Mouse (Mus musculus) lung, embryonic 14.5 days (tissue): ENCODE data around the gene Smarcb1. TPM values are rescaled to one million over a fixed set of nuclear protein-coding genes. Genes with fewer than 3 reads are reported as not detected.

Source experiments
- ATAC-seq: fragments of 200-750 bp; cut with Nextera tagmentation; 2 replicates; pipeline ENCODE4 v1.8.0; 2017; ENCODE audit warnings: mild to moderate bottlenecking, moderate TSS enrichment, moderate library complexity; ENCODE audit not compliant: insufficient read depth
- DNase-seq: peaks from one replicate; pipeline ENCODE4 v3.0.0-alpha.2; 2015
- H3K27ac ChIP-seq: fragments of 300-500 bp; sonication (generic); 2 replicates; pipeline ENCODE4 v1.5.1; 2014; ENCODE audit warnings: low read depth, mild to moderate bottlenecking, moderate library complexity
- H3K27me3 ChIP-seq: fragments of 300-500 bp; sonication (generic); 2 replicates; pipeline ENCODE4 v1.6.1; 2014; ENCODE audit warnings: low read length, control low read depth; ENCODE audit not compliant: insufficient read depth
- H3K36me3 ChIP-seq: fragments of 300-500 bp; sonication (generic); 2 replicates; pipeline ENCODE4 v1.6.1; 2014; ENCODE audit warnings: control low read depth; ENCODE audit not compliant: insufficient read depth
- H3K4me1 ChIP-seq: fragments of 300-500 bp; sonication (generic); 2 replicates; pipeline ENCODE4 v1.6.1; 2014; ENCODE audit warnings: antibody characterized with exemption, control low read depth; ENCODE audit not compliant: insufficient read depth
- H3K4me2 ChIP-seq: fragments of 300-500 bp; sonication (generic); 2 replicates; pipeline ENCODE4 v1.6.1; 2014; ENCODE audit warnings: mild to moderate bottlenecking
- H3K4me3 ChIP-seq: fragments of 300-500 bp; sonication (generic); 2 replicates; pipeline ENCODE4 v1.5.1; 2014; ENCODE audit warnings: low read depth, low read length
- H3K9ac ChIP-seq: fragments of 300-500 bp; sonication (generic); 2 replicates; pipeline ENCODE4 v1.6.1; 2014
- H3K9me3 ChIP-seq: fragments of 300-500 bp; sonication (generic); 2 replicates; pipeline ENCODE4 v1.6.1; 2016; ENCODE audit warnings: low read depth, low read length, control low read depth
- CTCF ChIP-seq: IDR thresholded peaks from 2 replicates; pipeline ENCODE4 v1.5.1; 2016; ENCODE audit warnings: antibody characterized with exemption, low read depth
- WGBS: fragments of 180-500 bp; shearing (Covaris S2); extraction: QIAGEN DNeasy Blood & Tissue Kit; methylation state at CpG from one replicate; pipeline ENCODE4 v1.1.7; 2014; 5-methylcytosine and 5-hydroxymethylcytosine counted together
- polyA plus RNA-seq: library from polyadenylated mRNA; unstranded; fragments of >200 nt; fragmentation: Nextera tagmentation; extraction: Ambion mirVana; gene quantifications from 2 replicates; pipeline ENCODE4 v1.2.1, GENCODE M21; 2014

The Smarcb1 gene
- polyA plus RNA-seq, 1 experiment from 2014 or later, result 219 TPM

GRCm38 (mm10) chr10:75939481-75940234 lies 18.2 kb upstream of the Smarcb1 start:
- no peak overlapping the region; the same call in 1 of the 2 replicates for H3K27ac ChIP-seq
- ATAC-seq (no peak), DNase-seq (no peak)
- no peak overlapping the region for H3K4me2 ChIP-seq
- TF ChIP-seq CTCF, result no peak
- H3K9me3 ChIP-seq, result no peaks in the 10 kb centered on the region
- H3K4me1 ChIP-seq, result no peaks in the 10 kb centered on the region; the same call in 1 of the 2 replicates
- peaks cover 18% of the 10 kb centered on the region for H3K27me3 ChIP-seq
- H3K4me3 ChIP-seq, result peak overlapping the region; percentile 17; the same call in 1 of the 2 replicates
- WGBS, result 53% methylated on average over 9 of the region's 9 CpGs
- no peaks in the 10 kb centered on the region for H3K36me3 ChIP-seq
- no peak overlapping the region for H3K9ac ChIP-seq

GRCm38 (mm10) chr10:75937851-75938643 lies 16.6 kb upstream of the Smarcb1 start:
- TF ChIP-seq CTCF, result no peak
- Histone ChIP-seq H3K9me3 (no peaks in the 10 kb centered on the region), H3K9ac (no peak overlapping the region), H3K4me2 (0 out of 2 replicates have a peak overlapping the region, but pooled peaks have one; percentile 76), H3K36me3 (no peaks in the 10 kb centered on the region), H3K4me3 (no peak overlapping the region), H3K27me3 (peaks cover 18% of the 10 kb centered on the region), H3K27ac (no peak overlapping the region), H3K4me1 (peaks cover 3% of the 10 kb centered on the region; the same call in 1 of the 2 replicates)
- no peak for ATAC-seq
- 56% methylated on average over 10 of the region's 10 CpGs for WGBS
- DNase-seq, result no peak

- TF ChIP-seq CTCF, result no peak
- ATAC-seq (no peak), DNase-seq (no peak)
- 40% methylated on average over 18 of the region's 18 CpGs for WGBS
- H3K9me3 ChIP-seq, result no peaks in the 10 kb centered on the region
- H3K27me3 ChIP-seq, result peaks cover 18% of the 10 kb centered on the region
- H3K9ac ChIP-seq, result no peak overlapping the region
- peak overlapping the region; percentile 76 for H3K4me2 ChIP-seq
- no peaks in the 10 kb centered on the region for H3K36me3 ChIP-seq
- H3K4me3 ChIP-seq, result no peak overlapping the region; the same call in 1 of the 2 replicates
- peaks cover 7% of the 10 kb centered on the region; the same call in 1 of the 2 replicates for H3K4me1 ChIP-seq
- H3K27ac ChIP-seq, result peak overlapping the region; percentile 10; the same call in 1 of the 2 replicates
Observed at GRCm38 (mm10) chr10:75936909-75937667, 15.7 kb upstream of the Smarcb1 start.

GRCm38 (mm10) chr10:75935680-75936541 lies 14.5 kb upstream of the Smarcb1 start, which contains the start of gene Mmp11:
Gene Mmp11, minus strand, starts transcription at chr10:75936496.
- peak within 1 kb of the TSS; percentile 55 for H3K4me3 ChIP-seq
- H3K4me2 ChIP-seq, result peak within 1 kb of the TSS; percentile 76
- no peaks in the 10 kb centered on the region for H3K9me3 ChIP-seq
- H3K4me1 ChIP-seq, result peaks cover 12% of the 10 kb centered on the region
- DNase-seq (peak; percentile 82), ATAC-seq (peak; percentile 44)
- TF ChIP-seq CTCF, result no peak; the same call in 1 of the 2 replicates
- peak within 1 kb of the TSS; percentile 54 for H3K9ac ChIP-seq
- peaks cover 21% of the 10 kb centered on the region for H3K27me3 ChIP-seq
- H3K27ac ChIP-seq, result peak within 1 kb of the TSS; percentile 10; the same call in 1 of the 2 replicates
- 2% methylated on average over 51 of the region's 51 CpGs for WGBS
- no peaks in the 10 kb centered on the region for H3K36me3 ChIP-seq

GRCm38 (mm10) chr10:75934991-75935390 lies 13.6 kb upstream of the Smarcb1 start:
- peak overlapping the region; percentile 76 for H3K4me2 ChIP-seq
- H3K4me1 ChIP-seq, result peaks cover 19% of the 10 kb centered on the region

GRCm38 (mm10) chr10:75932891-75933290 lies 11.5 kb upstream of the Smarcb1 start, which contains the start of gene Chchd10:
Gene Chchd10, plus strand, starts transcription at chr10:75933130.
- Histone ChIP-seq H3K9ac (peak within 1 kb of the TSS; percentile 79), H3K4me2 (peak within 1 kb of the TSS; percentile 95), H3K27ac (peak within 1 kb of the TSS; percentile 80), H3K4me1 (peaks cover 19% of the 10 kb centered on the region), H3K4me3 (peak within 1 kb of the TSS; percentile 64), H3K9me3 (no peaks in the 10 kb centered on the region), H3K27me3 (peaks cover 21% of the 10 kb centered on the region), H3K36me3 (peaks cover 1% of the 10 kb centered on the region; the same call in 1 of the 2 replicates)
- 28% methylated on average over 6 of the region's 6 CpGs for WGBS
- no peak for TF ChIP-seq CTCF
- DNase-seq, result no peak
- no peak for ATAC-seq

More at GRCm38 (mm10) chr10:75934991-75935390, 13.6 kb upstream of the Smarcb1 start:
- Histone ChIP-seq H3K9ac (no peak overlapping the region), H3K27me3 (peaks cover 21% of the 10 kb centered on the region), H3K27ac (no peak overlapping the region), H3K9me3 (no peaks in the 10 kb centered on the region), H3K4me3 (peak overlapping the region; percentile 55; the same call in 1 of the 2 replicates), H3K36me3 (no peaks in the 10 kb centered on the region)
- DNase-seq (no peak), ATAC-seq (no peak)
- no peak for TF ChIP-seq CTCF
- 44% methylated on average over 1 of the region's 1 CpGs for WGBS
